Mouse (Mus musculus) T-helper 1 cell (primary cell): Measurements from ENCODE around the gene Osbpl3.

ENCODE experiments used
- in situ Hi-C: fragments of 300-600 bp; cut with MboI, MseI; formaldehyde crosslinking; loops from one replicate; pipeline ENCODE4 v1.15.1; 2025; ENCODE audit warnings: high pct_unique_total_duplicates

Gene Osbpl3

GRCm38 (mm10) chr6:50334846-50335821, 120.9 kb downstream of the Osbpl3 start:
- in situ Hi-C loops: no loop called here

- in situ Hi-C loops: no loop called here
Measured at GRCm38 (mm10) chr6:50333346-50333745, 122.7 kb downstream of the Osbpl3 start.

- in situ Hi-C loops: no loop called here
Measured at GRCm38 (mm10) chr6:50331477-50331876, 124.5 kb downstream of the Osbpl3 start.

- in situ Hi-C loops: no loop called here
Measured at GRCm38 (mm10) chr6:50329380-50329779, 126.6 kb downstream of the Osbpl3 start.

- in situ Hi-C loops: no loop called here
Measured at GRCm38 (mm10) chr6:50328901-50329300, 127.1 kb downstream of the Osbpl3 start.

- in situ Hi-C loops: no loop called here
Measured at GRCm38 (mm10) chr6:50326192-50326591, 129.8 kb downstream of the Osbpl3 start.

GRCm38 (mm10) chr6:50325485-50325884, 130.5 kb downstream of the Osbpl3 start:
- in situ Hi-C loops: no loop called here

- in situ Hi-C loops: no loop called here
Measured at GRCm38 (mm10) chr6:50322631-50323030, 133.4 kb downstream of the Osbpl3 start.

GRCm38 (mm10) chr6:50321739-50322138, 134.3 kb downstream of the Osbpl3 start:
- in situ Hi-C loops: no loop called here

GRCm38 (mm10) chr6:50318590-50319172, 137.3 kb downstream of the Osbpl3 start:
- in situ Hi-C loops: no loop called here

- in situ Hi-C loops: no loop called here
Measured at GRCm38 (mm10) chr6:50318150-50318549, 137.9 kb downstream of the Osbpl3 start.

- in situ Hi-C loops: no loop called here
Measured at GRCm38 (mm10) chr6:50316795-50317505, 139.1 kb downstream of the Osbpl3 start.

GRCm38 (mm10) chr6:50314406-50315071, 141.5 kb downstream of the Osbpl3 start:
- in situ Hi-C loops: no loop called here

- in situ Hi-C loops: no loop called here
Measured at GRCm38 (mm10) chr6:50312647-50313046, 143.4 kb downstream of the Osbpl3 start.

- in situ Hi-C loops: no loop called here
Measured at GRCm38 (mm10) chr6:50309019-50309418, 147.0 kb downstream of the Osbpl3 start.

GRCm38 (mm10) chr6:50306625-50307024, 149.4 kb downstream of the Osbpl3 start:
- in situ Hi-C loops: no loop called here

- in situ Hi-C loops: loop anchor here (5.0 kb wide), 1 partner anchor 232 kb away; no protein-coding TSS in a partner anchor
Measured at GRCm38 (mm10) chr6:50304949-50305491, 151.0 kb downstream of the Osbpl3 start.

GRCm38 (mm10) chr6:50301121-50301520, 154.9 kb downstream of the Osbpl3 start:
- in situ Hi-C loops: loop anchor here (5.0 kb wide), 1 partner anchor 236 kb away; no protein-coding TSS in a partner anchor

GRCm38 (mm10) chr6:50300622-50301021, 155.4 kb downstream of the Osbpl3 start:
- in situ Hi-C loops: loop anchor here (5.0 kb wide), 1 partner anchor 237 kb away; no protein-coding TSS in a partner anchor

GRCm38 (mm10) chr6:50299071-50299470, 156.9 kb downstream of the Osbpl3 start:
- in situ Hi-C loops: loop anchor here (5.0 kb wide), 1 partner anchor 367 kb away; no protein-coding TSS in a partner anchor

- in situ Hi-C loops: loop anchor here (5.0 kb wide), 1 partner anchor 365 kb away; no protein-coding TSS in a partner anchor
Measured at GRCm38 (mm10) chr6:50297671-50298070, 158.3 kb downstream of the Osbpl3 start.
